Mouse (Mus musculus) liver, embryonic 15.5 days (tissue): ENCODE results near the gene Hist1h2br. TPM values are rescaled to one million over a fixed set of nuclear protein-coding genes. Genes with fewer than 3 reads are reported as not detected.

ENCODE experiments used
- ATAC-seq: fragments of 200-750 bp; cut with Nextera tagmentation; 2 replicates; pipeline ENCODE4 v1.8.0; 2017; ENCODE audit warnings: moderate number of reproducible peaks, mild to moderate bottlenecking, moderate library complexity; ENCODE audit not compliant: insufficient read depth
- H3K27ac ChIP-seq: fragments of 300-500 bp; sonication (generic); replicated peaks from 2 replicates; pipeline ENCODE4 v1.5.1; 2015; ENCODE audit warnings: mild to moderate bottlenecking, inconsistent platforms
- H3K27me3 ChIP-seq: fragments of 300-500 bp; sonication (generic); 2 replicates; pipeline ENCODE4 v1.6.1; 2015; ENCODE audit warnings: mild to moderate bottlenecking, inconsistent platforms
- H3K36me3 ChIP-seq: fragments of 300-500 bp; sonication (generic); replicated peaks from 2 replicates; pipeline ENCODE4 v1.6.1; 2015; ENCODE audit warnings: moderate library complexity, mild to moderate bottlenecking, inconsistent platforms
- H3K4me1 ChIP-seq: fragments of 300-500 bp; sonication (generic); replicated peaks from 2 replicates; pipeline ENCODE4 v1.6.1; 2015; ENCODE audit warnings: inconsistent platforms
- H3K4me2 ChIP-seq: fragments of 300-500 bp; sonication (generic); 2 replicates; pipeline ENCODE4 v1.6.1; 2015; ENCODE audit warnings: moderate library complexity, mild to moderate bottlenecking, inconsistent platforms
- H3K4me3 ChIP-seq: fragments of 300-500 bp; sonication (generic); replicated peaks from 2 replicates; pipeline ENCODE4 v1.5.1; 2015; ENCODE audit warnings: mild to moderate bottlenecking, inconsistent platforms
- H3K9ac ChIP-seq: fragments of 300-500 bp; sonication (generic); 2 replicates; pipeline ENCODE4 v1.6.1; 2015; ENCODE audit warnings: moderate library complexity, mild to moderate bottlenecking, inconsistent platforms
- H3K9me3 ChIP-seq: fragments of 300-500 bp; sonication (generic); replicated peaks from 2 replicates; pipeline ENCODE4 v1.6.1; 2016; ENCODE audit warnings: inconsistent platforms
- WGBS: fragments of 180-500 bp; shearing (Covaris S2); methylation state at CpG from one replicate; pipeline ENCODE4 v1.1.7; 2015; ENCODE audit warnings: mixed read lengths; ENCODE audit not compliant: insufficient replicate concordance; 5-methylcytosine and 5-hydroxymethylcytosine counted together
- microRNA-seq: library from miRNA; unstranded; fragments of <30 nt; microRNA quantifications from one replicate; pipeline ENCODE4, GENCODE M21; 2016
- polyA plus RNA-seq: library from polyadenylated mRNA; unstranded; fragments of >200 nt; fragmentation: Nextera tagmentation; extraction: Ambion mirVana; gene quantifications from 2 replicates; pipeline ENCODE4 v1.2.1, GENCODE M21; 2015

Gene Hist1h2br
- polyA plus RNA-seq, 1 experiment from 2014 or later: 29.5 TPM

- Histone ChIP-seq H3K27me3 (peaks cover 4% of the 10 kb centered on the region; the same call in 1 of the 2 replicates), H3K4me2 (no peak overlapping the region), H3K4me1 (peaks cover 15% of the 10 kb centered on the region), H3K4me3 (no peak overlapping the region), H3K27ac (no peak overlapping the region), H3K9me3 (no peaks in the 10 kb centered on the region), H3K36me3 (no peaks in the 10 kb centered on the region), H3K9ac (no peak overlapping the region)
- WGBS: 50% methylated on average over 4 of the region's 4 CpGs
- ATAC-seq: no peak
These were observed 51.0 kb downstream of the Hist1h2br start for GRCm38 (mm10) chr13:21884586-21884985.

Small RNA genes lying within 50 kb of the gene (microRNA-seq; reads per million reads assigned to microRNA genes)
- not detected for gene Gm19658
- 1.0 reads per million for gene Gm44346
- gene Gm44466: not detected

Other genes with a start within 250 kb of the Hist1h2br start
- not detected in 2 replicates for gene Olfr1362, start 219.7 kb upstream of the Hist1h2br start, polyA plus RNA-seq
- not detected in 2 replicates for gene Olfr11, start 191.2 kb upstream of the Hist1h2br start, polyA plus RNA-seq
- not detected in 2 replicates for gene Olfr1361, start 170.4 kb upstream of the Hist1h2br start, polyA plus RNA-seq
- gene Olfr1360, start 156.3 kb upstream of the Hist1h2br start, polyA plus RNA-seq: not detected in 2 replicates
- not detected in 2 replicates for gene Olfr1359, start 135.6 kb upstream of the Hist1h2br start, polyA plus RNA-seq
- 3.2 and 3.4 TPM in 2 replicates for gene Hist1h2bl, start 117.6 kb upstream of the Hist1h2br start, polyA plus RNA-seq
- gene Hist1h2ai, start 117.3 kb upstream of the Hist1h2br start, polyA plus RNA-seq: 6.7 and 19.9 TPM in 2 replicates
- 4.3 and 10.4 TPM in 2 replicates for gene Hist1h3h, start 116.1 kb upstream of the Hist1h2br start, polyA plus RNA-seq
- 7.6 and 8.8 TPM in 2 replicates for gene Hist1h2bm, start 111.7 kb upstream of the Hist1h2br start, polyA plus RNA-seq
- gene Hist1h4j, start 98.7 kb upstream of the Hist1h2br start, polyA plus RNA-seq: 0.86 and 0.88 TPM in 2 replicates
- gene Hist1h4k, start 83.2 kb upstream of the Hist1h2br start, polyA plus RNA-seq: 4.0 and 6.0 TPM in 2 replicates
- gene Hist1h2ak, start 79.9 kb upstream of the Hist1h2br start, polyA plus RNA-seq: 40.7 and 47.8 TPM in 2 replicates
- 7.6 and 11.2 TPM in 2 replicates for gene Hist1h2bn, start 79.6 kb upstream of the Hist1h2br start, polyA plus RNA-seq
- 32.9 and 34.2 TPM in 2 replicates for gene Hist1h1b, start 53.1 kb upstream of the Hist1h2br start, polyA plus RNA-seq
- 144 and 178 TPM in 2 replicates for gene Hist1h3i, start 50.4 kb upstream of the Hist1h2br start, polyA plus RNA-seq
- gene Hist1h2an, start 46.5 kb upstream of the Hist1h2br start, polyA plus RNA-seq: 10.9 and 14.7 TPM in 2 replicates
- 5.4 and 6.8 TPM in 2 replicates for gene Hist1h2bp, start 46.3 kb upstream of the Hist1h2br start, polyA plus RNA-seq
- gene Hist1h2bq, start 23.5 kb upstream of the Hist1h2br start, polyA plus RNA-seq: 25.1 and 27.6 TPM in 2 replicates
- gene Hist1h2ao, start 23.3 kb upstream of the Hist1h2br start, polyA plus RNA-seq: 1.1 TPM in 1 of 2 replicates, not detected in the other
- gene Hist1h4m, start 22.0 kb upstream of the Hist1h2br start, polyA plus RNA-seq: not detected in 2 replicates
- 26.6 and 33.7 TPM in 2 replicates for gene Hist1h4n, start 1.5 kb upstream of the Hist1h2br start, polyA plus RNA-seq
- 3,475 and 4,316 TPM in 2 replicates for gene Hist1h2ap, start 236 bp upstream of the Hist1h2br start, polyA plus RNA-seq
- 0.59 and 0.71 TPM in 2 replicates for gene Zfp184, start 111.4 kb downstream of the Hist1h2br start, polyA plus RNA-seq
- gene Pom121l2, start 147.5 kb downstream of the Hist1h2br start, polyA plus RNA-seq: not detected in 2 replicates
- 0.62 and 1.0 TPM in 2 replicates for gene Prss16, start 176.0 kb downstream of the Hist1h2br start, polyA plus RNA-seq
- gene Hist1h2ah, start 201.8 kb downstream of the Hist1h2br start, polyA plus RNA-seq: 9.5 and 11.4 TPM in 2 replicates
- gene Hist1h2bk, start 202.1 kb downstream of the Hist1h2br start, polyA plus RNA-seq: 4.4 and 5.4 TPM in 2 replicates
- gene Hist1h4i, start 207.6 kb downstream of the Hist1h2br start, polyA plus RNA-seq: 40.8 and 42.0 TPM in 2 replicates
- 13.0 and 22.6 TPM in 2 replicates for gene Hist1h2ag, start 209.2 kb downstream of the Hist1h2br start, polyA plus RNA-seq
- 17.5 and 18.4 TPM in 2 replicates for gene Hist1h2bj, start 209.5 kb downstream of the Hist1h2br start, polyA plus RNA-seq